Mouse (Mus musculus): ENCODE data around the gene Vipas39.

Gene Vipas39

GRCm38 (mm10) chr12:87195069-87195468 lies 71.0 kb downstream of the Vipas39 start:
- DNase-seq: no peak

- DNase-seq: no peak
Measured at GRCm38 (mm10) chr12:87193008-87193407, 73.0 kb downstream of the Vipas39 start.

Measured in right cerebral cortex, postnatal 25 days (tissue).